Mouse (Mus musculus) left cerebral cortex, adult 8-10 months (tissue): ENCODE measurements around the gene Sept12. TPM values are rescaled to one million over a fixed set of nuclear protein-coding genes. Genes with fewer than 3 reads are reported as not detected.

Experiments
- DNase-seq, 2 experiments: peaks; one replicate each; pipeline ENCODE4 v3.0.0; 2022; ENCODE audit warnings: low spot score in 2 of 2
- total RNA-seq, 4 experiments: library from RNA; stranded (reverse); gene quantifications; 2 replicates each; pipeline ENCODE4 v1.2.4; 2022

Sept12 gene
- not detected for total RNA-seq

DNA sequence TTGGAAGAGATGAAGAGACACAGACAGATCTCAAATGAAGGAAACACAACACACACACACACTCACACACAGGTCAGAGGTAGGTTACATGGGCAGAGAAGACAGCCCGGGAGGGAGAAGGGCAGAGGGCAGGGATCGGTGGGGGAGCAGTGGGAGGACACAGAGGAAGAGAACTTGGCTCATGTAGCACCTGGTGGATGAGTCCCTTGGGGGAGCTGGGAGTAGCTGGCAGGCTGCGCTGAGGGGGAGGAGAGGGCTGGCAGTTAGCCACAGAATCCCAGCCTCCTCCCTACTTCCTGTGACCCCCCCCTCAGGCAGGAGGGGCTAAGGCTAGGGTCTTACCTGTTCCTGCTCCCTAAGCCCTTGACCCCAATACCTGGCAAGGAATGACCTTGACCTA, at the start of gene Sept12:
Gene Sept12 (minus strand): TSS at position 300 of the 400 bp plus-strand sequence.
- DNase-seq, result no peak

DNA sequence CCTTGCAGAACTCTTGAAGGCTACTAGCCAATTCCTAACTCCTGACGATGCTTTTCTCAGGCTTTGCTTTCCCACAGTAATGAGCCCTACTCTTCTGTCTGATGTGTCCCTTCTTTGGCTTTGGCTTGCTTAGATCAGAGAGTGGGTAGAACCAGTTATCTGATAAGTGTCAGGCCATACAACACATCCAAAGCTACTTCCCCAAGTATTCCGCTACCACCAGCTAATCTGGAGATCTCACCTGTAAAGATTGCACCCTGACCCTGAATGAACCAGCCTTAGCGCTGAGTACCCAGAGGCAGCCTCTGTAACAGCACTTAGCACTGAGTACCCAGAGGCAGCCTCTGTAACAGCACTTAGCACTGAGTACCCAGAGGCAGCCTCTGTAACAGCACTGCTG, 47.7 kb upstream of the Sept12 start:
- DNase-seq, result no peak

DNA sequence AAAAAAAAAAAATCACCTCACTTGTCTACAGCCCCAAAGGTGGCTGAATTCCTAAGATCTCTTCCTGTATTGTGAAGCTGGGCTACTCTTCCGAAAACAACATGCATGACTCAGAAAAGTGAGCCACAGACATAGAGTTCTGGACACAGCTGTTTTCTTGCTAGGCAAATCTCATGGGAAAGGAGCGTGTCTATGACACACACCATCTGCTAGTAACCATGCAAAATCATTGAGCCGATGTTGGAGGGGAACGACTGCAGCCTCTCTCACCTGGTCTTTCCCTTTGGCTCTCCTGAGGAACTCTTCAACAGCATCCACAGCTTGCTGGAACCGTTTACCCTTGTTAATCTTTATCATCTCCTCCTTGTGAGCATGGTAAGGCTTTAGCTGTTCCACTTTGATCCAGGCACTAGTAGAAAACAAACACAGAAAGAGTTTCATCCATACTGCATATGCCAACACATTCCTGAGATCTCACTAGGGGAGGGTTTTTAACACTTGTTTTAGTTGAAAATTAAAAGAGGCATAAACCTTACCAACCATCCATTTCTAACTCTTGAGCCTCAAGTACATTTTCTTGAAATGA, 39.1 kb upstream of the Sept12 start:
- no peak for DNase-seq

DNA sequence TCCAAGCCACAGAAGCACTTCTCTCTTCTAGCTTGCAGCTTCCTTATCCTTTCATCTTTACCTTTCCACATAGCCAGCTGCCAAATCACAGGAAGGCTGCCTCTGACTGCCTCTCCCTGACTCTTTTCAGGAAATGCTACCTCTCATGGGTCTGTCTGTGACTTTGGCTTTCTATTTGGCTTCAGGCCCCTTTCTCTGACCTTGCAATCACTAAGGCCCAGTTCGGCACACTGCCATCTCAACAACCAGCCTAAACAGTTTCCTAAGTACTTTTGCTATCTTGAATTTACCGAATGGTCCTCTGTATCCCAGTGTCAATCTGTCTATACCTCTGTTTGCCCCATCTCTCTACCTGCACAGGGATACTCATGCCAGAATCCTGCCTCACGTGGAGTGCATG, 37.9 kb upstream of the Sept12 start:
- DNase-seq, result no peak

DNA sequence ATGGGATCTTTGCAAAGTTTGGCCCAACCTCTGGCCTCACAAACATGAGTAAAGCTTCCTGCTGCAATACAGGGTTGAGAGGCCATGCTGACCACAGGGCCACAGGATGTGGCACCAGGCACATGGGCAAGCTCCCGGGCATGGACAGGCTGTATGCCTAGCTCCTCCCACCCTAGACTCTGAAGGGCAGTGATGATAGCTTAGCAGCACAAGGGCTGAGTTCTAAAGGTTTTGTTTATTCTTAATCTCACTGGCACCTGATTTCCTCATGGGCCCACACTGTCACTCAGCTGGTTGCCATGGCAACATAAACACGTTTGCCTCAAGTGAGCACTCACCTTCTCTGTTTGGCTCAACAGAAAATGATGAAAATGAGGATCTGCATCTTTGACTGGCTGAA, 32.2 kb upstream of the Sept12 start:
- DNase-seq, result no peak

DNA sequence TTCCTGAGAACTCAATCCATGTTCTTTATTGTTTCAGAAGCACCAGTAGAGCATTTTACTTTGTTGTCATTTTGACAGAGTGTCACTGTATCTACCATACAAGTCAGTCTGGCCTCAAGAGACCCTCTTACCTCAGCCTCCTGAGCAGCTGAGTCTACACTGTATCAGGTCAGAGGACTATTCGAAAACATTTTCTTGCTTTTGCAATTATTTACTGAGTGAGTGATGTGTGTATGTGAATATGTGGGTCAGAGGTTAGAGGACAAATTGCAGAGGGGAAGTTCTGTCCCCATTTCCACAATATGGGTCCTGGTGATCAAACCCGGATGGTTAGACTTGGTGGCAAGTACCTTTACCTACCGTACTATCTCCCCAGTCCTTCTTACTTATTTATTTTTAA, 26.4 kb upstream of the Sept12 start:
- DNase-seq, result no peak

DNA sequence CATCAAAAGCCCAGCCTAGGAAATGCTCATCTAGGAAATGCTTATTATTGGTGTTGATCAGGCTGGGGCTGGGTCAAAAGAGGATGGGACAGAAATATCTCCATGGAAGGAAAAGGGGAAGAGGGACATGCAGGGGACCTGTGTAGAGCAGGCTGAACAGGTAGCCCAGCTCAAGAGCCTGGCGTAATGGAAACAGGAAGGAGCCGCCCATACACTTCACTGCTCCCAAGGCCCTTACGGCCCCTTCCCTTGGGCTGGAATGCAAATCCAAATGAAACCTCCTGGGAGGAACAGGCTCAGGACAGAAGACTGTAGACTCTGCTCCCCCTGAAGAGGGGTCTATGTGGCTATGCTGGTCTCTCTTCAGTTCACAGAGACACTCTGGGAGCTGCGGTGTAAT, 16.9 kb upstream of the Sept12 start:
- DNase-seq, result no peak

DNA sequence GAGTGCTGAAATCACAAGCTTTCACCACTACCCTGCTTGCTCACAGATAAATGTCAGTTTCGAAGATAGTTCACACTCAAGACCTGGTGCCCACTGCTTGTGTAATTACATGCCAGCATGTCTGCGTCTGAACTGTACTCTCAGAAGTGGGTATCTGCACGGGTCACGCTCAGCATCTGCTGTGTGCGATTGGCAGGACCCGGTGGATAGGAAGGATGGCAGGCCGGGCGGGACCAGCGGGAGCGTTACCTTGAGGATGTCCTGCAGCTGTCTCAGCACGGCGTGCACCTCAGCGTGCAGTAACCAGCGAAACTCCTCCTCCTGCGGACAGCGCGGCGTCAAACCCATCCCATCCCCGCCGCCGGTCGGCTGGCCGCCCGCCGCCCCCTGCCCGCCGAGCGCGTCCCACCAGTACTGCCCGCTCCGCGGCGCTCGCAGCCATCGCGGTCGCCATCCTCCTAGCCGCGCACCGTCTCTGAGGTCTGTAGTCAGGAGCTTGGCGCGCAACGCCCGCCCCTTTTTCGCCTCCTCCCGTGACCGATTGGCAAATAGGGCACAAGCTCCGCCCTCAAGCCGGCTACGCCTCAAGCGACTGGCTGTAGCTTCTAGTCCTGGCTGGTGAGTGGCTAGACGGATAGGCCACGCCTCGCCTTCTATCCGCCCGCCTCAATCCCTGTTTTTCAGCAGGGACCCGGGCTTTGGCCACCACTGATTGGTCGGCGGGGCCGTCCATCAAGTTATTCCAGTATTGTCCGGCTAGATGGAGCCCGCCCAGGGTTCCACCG, 15.6 kb upstream of the Sept12 start, which contains the start of gene Rogdi:
Gene Rogdi (minus strand): TSS at position 500 of the 785 bp plus-strand sequence.
- DNase-seq, result peak; percentile 94 to 100

DNA sequence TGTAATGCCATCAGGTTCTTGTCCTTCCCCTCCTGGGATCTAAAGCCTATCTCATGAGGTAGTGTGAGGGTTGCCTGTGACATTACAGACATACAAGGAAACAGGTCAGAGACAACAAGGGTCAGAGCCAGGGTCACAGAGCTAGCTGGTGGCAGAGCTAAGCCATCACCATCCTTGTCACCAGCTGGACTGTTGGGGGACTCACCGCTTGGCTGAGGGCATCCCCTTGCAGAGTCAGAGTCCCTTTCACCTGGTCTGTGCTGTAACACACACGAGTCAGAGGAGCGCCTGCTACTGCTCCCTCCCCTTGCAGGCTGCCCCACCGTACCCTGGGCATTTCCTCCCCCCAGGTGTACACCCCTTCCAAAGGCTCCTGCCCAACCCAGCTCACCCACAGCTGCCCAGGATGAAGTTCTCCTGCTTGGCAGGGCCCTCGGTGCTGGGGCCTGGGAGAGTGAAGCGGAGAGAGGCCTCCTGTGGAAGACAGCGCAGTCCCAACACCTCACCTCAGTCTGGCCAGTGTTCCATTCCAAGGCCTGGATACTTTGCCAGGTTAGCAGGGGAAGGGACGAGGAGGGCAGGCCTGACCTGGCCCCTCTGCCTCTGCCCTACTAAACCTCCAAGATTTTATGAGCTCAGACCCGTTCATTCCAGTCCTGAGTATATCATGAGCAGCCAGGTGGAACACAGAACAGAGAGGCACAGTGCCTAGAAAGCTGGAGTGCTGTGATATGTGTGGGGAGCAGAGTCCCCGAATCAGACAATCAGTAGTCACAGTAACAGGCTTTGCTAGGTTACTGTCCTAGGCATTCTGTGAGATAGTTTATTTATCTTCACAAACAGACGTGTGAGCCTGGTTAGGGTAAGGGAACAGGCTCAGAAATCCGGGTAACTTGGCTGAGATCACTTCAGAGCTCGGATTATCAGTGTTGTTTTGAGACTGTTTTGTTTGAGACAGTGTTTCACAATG, 14.7 kb upstream of the Sept12 start:
- no peak for DNase-seq

DNA sequence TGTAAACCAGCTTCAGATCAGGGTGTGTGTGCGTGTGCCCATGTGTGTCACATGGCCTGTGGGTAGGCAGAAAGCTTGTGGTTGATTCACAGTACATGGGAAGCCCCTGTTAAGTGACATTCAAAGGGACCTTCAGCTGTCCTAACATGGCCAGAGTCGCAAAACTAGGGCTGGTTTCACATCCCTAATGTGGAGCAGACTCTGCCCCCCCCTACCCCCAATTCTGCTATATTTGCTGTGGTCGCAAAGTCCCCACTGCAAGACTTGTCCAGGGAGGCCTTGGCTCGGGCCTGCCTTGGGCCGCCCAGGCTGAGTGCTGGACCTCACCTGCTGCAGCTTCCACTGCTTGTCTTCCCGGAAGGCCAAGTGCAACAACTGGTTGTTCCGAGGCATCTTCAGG, 13.6 kb upstream of the Sept12 start:
- no peak for DNase-seq

DNA sequence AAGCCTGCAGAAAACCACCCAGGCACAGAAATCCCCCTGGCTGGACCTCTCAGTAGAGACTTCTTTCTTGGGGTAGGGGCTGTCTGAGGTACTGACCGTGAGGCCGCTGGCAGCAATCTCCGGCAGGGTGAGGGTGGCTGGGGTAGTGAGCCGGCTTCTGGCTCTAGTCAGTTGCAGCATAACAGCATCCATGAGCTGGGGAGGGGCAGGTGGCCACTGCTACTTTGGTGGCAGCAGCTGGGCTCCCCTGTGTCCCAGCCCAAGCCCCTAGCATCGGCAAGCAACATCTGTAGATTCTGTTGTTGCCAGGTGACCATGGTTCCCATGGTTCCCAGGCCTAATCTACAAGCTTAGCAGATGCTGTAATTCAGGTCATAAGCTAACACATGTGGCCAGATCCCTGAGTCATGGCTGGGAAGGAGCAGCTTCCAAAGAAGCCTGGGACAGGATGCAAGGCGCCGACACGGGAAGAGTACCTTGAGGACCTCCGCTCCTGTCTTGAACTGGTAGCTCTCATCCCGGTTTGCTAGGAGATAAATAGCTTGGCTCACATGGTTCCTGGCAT, 12.8 kb upstream of the Sept12 start:
- DNase-seq, result no peak

DNA sequence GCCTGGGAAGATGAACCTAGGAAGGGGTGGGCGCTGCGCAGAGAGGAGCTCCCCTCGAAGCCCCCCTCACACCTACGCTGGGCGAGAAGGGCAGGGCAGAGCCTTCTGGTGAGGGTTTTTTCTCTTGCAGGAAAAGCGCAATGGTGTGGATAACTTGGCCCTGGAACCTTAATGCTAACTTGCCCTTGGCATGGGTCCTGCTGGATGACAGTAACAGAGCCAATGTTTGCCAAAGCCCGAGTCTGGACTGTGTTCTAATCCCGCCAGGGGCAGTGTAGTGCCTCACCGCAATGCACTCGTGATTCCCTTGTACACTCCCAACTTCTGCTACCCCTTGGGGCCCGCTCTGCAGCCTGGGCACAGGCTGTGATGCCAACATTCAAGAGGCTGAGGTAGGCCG, 10.4 kb upstream of the Sept12 start:
- DNase-seq, result no peak

DNA sequence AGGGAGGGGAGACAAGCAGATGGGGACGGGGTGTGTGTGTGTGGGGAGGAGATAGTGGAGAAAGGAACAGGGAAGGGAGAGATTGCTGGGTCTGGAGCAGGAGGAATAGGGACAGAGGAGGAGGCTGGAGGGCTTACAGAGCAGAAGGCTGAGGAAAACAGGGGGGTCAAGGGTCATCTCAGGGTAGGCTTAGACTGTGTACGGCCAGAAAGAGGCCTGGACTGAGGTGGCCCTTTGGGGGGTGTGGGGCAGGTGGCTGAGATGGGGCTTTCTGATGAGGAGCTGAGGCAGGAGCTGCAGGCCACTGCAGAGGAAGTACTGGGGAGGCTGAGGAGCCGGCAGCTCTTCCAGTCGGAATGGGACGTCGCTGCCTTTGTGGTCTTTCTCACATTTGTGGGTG, 9.8 kb upstream of the Sept12 start:
- DNase-seq, result no peak

DNA sequence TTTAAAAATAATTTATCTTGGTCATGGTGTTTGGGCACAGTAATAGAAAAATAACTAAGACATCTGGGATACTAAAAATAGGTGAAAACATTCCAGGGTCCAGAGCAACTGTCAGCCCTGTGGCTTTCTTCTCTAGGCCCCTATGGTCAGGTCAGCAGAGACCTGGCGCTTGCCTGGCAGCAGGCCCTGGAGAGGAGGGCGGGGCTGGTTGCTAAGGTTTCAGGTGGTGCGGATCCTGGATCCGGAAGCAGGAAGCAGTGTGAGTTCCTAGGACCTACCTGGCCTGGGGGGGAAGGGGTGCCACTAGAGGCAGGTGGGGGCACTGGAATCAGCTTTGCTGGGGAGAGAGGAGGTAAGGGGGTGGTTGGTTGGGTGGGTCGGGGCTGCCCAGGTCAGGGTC, 9.4 kb upstream of the Sept12 start, which contains the start of gene Smim22:
Gene Smim22 (plus strand): TSS at position 222 of the 400 bp plus-strand sequence.
- DNase-seq, result no peak

DNA sequence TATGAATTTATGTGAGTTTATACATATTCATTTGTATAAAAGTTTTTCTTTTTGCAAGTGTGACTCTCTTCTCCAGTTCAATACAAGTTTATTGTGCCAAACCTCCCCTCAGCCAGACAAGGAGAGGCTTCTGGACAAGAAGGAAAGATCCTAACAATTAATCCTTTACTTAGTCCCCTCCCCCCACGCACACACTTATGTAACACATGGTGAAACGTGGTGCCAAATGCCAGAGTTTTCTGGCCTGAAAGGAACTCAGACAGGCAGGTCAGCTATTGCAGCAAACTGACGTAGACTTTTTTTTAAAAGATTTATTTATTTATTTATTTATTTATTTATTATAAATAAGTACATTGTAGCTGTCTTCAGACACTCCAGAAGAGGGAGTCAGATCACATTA, 3.0 kb upstream of the Sept12 start:
- DNase-seq, result no peak

DNA sequence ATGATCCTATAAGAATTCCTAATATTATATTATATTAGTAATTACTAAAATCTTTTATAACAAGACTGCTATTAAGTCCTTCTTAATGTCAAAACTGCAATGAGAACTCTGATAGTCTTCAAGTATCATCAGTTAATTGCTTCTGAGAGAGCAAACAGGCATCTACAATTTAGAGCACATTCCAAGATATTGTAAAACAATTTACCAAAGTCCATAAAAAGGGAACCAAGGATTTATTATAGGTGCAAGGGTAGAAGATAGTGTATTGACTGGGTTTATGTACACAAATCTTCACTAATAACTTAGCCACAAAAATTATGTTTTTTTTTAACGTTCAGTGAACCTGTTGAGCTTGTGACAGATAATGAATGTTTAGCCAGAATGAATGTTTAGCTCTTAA, 1.3 kb upstream of the Sept12 start:
- DNase-seq, result no peak

DNA sequence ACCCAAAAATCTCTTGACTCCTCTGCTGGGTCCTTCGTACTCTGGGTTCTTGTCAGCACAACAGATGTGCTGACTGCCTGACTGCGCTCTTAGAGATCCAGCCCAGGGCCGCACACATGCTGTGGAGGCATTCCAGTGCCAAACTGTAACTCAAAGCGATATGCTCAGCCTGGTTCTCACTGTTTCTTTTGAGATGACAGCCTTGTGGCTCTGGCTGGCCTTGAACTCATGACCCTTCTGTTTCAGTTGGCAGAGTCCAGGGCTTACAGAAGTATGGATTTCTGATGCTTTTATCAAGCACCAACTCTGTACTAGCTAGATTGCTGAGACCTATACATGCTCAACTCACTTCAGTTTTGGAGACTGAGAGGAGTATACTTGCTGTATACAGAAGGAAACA, 4.4 kb downstream of the Sept12 start:
- DNase-seq, result no peak

DNA sequence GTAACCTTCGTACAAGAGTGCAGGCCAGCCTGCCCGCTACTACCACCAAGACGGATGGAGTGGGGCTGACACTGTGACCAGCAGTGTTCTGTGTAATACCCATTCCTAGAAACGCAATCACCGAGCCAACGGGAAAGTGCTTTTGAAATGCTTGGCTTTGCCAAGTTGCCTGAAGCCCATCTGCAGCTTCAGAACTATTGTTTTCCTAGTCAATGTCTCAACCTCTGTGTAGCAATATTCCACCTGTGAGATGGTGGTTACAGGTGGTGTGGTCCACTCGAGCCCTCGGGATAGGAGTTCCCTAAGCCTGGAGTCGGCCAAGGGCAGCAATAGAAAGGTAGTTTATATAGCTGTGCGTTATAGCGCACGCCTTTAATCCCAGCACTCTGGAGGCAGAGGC, 12.9 kb downstream of the Sept12 start:
- DNase-seq, result no peak

DNA sequence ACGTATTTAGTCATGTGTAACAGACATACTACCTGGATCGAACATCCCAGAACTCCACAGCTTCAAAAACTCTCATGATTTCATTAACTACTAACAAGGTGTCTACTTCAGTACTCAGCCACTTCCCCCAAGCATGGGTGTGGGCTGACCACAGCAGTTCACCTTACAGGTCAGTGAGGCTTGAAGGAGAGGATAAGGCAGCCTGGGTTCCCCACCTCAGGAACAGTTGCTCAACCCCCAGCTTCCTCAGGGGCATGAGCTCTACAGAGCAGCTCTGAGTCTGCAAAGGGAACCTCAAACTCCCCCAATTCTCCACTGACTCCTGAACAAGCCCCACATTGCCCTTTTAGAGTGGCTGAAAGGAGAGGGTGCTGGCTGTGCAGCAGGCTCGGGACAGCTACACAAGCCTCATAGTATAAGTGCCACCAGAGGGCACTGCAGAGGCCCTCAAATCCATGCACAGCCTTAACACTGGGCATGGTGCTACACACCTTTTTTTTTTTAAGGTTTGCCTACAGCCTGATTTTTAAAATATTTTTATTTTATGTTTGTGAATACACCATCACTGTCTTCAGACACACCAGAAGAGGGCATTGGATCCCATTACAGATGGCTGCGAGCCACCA, 17.8 kb downstream of the Sept12 start:
- DNase-seq, result no peak

DNA sequence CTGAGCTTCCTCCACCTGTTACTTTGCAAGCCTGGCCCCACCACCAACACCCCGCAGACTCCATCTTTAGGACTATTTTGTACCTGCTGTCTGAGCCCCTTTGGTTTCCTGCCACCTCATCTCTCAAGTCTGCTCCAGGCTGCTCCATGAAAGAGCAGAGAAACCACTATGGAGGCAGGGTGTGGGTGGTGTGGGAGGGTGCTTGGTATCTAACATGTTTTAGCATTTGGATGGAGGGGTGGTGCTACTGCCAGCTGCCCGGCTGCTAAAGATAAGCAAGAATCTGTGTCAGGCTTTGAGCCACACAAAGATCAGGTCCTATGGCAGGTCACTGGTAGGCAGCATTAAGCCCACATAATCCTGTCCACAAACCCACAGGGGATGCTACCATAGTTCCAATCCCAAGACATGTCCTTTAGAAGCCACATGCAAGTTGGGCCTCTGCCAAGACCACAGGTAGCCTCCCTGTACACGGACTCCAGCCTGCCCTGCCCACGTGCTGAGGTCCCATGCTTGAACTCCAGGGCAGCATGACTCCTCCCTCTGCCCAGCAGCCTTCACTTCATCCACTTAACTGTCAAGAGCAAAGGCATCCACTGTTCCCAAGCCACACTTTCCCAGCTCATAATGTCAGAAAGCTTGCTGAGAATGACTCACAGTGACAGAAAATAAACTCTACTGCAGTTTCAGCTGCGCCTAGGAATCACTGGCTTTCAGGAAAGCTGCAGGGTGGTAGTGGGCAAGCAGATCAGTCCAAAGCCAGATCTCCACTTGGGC, 19.2 kb downstream of the Sept12 start:
- no peak for DNase-seq
